Mouse (Mus musculus) left cerebral cortex, postnatal 10 days (tissue): ENCODE measurements at regions not wholly inside any gene's neighbourhood (a gene's known extent, or its start where the extent isn't known, plus 50 kb on each side); places are given as distances from the start of the nearest gene placed in this dataset.
A peak's percentile ranks its signal among the peaks of the same experiment; 100 is the strongest.

Experiments
- DNase-seq, 2 experiments: peaks; one replicate each; pipeline ENCODE4 v3.0.0; 2021 to 2022; ENCODE audit warnings: low spot score in 2 of 2, mixed read lengths in 1 of 2; ENCODE audit errors: extremely low spot score in 1 of 2
- intact Hi-C: fragments of 180-260 bp; cut with DNase I; formaldehyde crosslinking; loops from one replicate; pipeline ENCODE4 v1.15.1; 2025

- DNase-seq = no peak
- intact Hi-C loops = no loop called here
Measured at GRCm38 (mm10) chr9:61109519-61110285, 262.5 kb upstream of the Tle3 start.

GRCm38 (mm10) chr9:61111206-61111605 is 261.0 kb upstream of the Tle3 start:
- no peak for DNase-seq
- intact Hi-C loops = no loop called here

GRCm38 (mm10) chr9:61111733-61112415 is 260.3 kb upstream of the Tle3 start:
- intact Hi-C loops = no loop called here
- DNase-seq = peak in 1 of 2 experiments; percentile 54

GRCm38 (mm10) chr9:61119252-61119651 is 252.9 kb upstream of the Tle3 start:
- no peak for DNase-seq
- intact Hi-C loops = no loop called here

- no peak for DNase-seq
Measured at GRCm38 (mm10) chr9:61120531-61120930, 251.6 kb upstream of the Tle3 start.

GRCm38 (mm10) chr9:61120931-61121391 is 251.2 kb upstream of the Tle3 start:
- intact Hi-C loops = no loop called here
- no peak for DNase-seq

More at GRCm38 (mm10) chr9:61120531-61120930, 251.6 kb upstream of the Tle3 start:
- intact Hi-C loops = no loop called here

- intact Hi-C loops = no loop called here
- no peak for DNase-seq
Measured at GRCm38 (mm10) chr9:61123431-61123830, 248.7 kb upstream of the Tle3 start.

GRCm38 (mm10) chr9:61125769-61126168 is 246.4 kb upstream of the Tle3 start:
- DNase-seq = no peak
- intact Hi-C loops = no loop called here

GRCm38 (mm10) chr9:61128077-61128476 is 244.1 kb upstream of the Tle3 start:
- DNase-seq = no peak
- intact Hi-C loops = no loop called here

- intact Hi-C loops = no loop called here
- no peak for DNase-seq
Measured at GRCm38 (mm10) chr9:61129186-61129585, 243.0 kb upstream of the Tle3 start.

- DNase-seq = no peak
- intact Hi-C loops = no loop called here
Measured at GRCm38 (mm10) chr9:61130877-61131276, 241.3 kb upstream of the Tle3 start.

- no peak for DNase-seq
- intact Hi-C loops = no loop called here
Measured at GRCm38 (mm10) chr9:61135263-61135882, 236.8 kb upstream of the Tle3 start.

- intact Hi-C loops = no loop called here
- no peak for DNase-seq
Measured at GRCm38 (mm10) chr9:61135917-61136316, 236.2 kb upstream of the Tle3 start.

GRCm38 (mm10) chr9:61138741-61139368 is 233.3 kb upstream of the Tle3 start:
- no peak for DNase-seq
- intact Hi-C loops = no loop called here

GRCm38 (mm10) chr9:61143101-61143500 is 229.1 kb upstream of the Tle3 start:
- DNase-seq = no peak

GRCm38 (mm10) chr9:61144685-61145318 is 227.4 kb upstream of the Tle3 start:
- no peak for DNase-seq
- intact Hi-C loops = no loop called here

More at GRCm38 (mm10) chr9:61143101-61143500, 229.1 kb upstream of the Tle3 start:
- intact Hi-C loops = no loop called here

GRCm38 (mm10) chr9:61145738-61146137 is 226.4 kb upstream of the Tle3 start:
- intact Hi-C loops = no loop called here
- no peak for DNase-seq

- intact Hi-C loops = no loop called here
- DNase-seq = no peak
Measured at GRCm38 (mm10) chr9:61151201-61151600, 221.0 kb upstream of the Tle3 start.

GRCm38 (mm10) chr9:61151901-61152337 is 220.2 kb upstream of the Tle3 start:
- peak in 1 of 2 experiments; percentile 41 for DNase-seq

More at GRCm38 (mm10) chr9:61151901-61152337, 220.2 kb upstream of the Tle3 start:
- intact Hi-C loops = no loop called here
